Mouse (Mus musculus) yolk sac, embryonic 10.5 days (tissue): ENCODE measurements at regions not wholly inside any gene's neighbourhood (a gene's known extent, or its start where the extent isn't known, plus 50 kb on each side); places are given as distances from the start of the nearest gene placed in this dataset.
A peak's percentile ranks its signal among the peaks of the same experiment; 100 is the strongest.

ENCODE experiments used
- DNase-seq: peaks from one replicate; pipeline ENCODE4 v3.0.0-alpha.2; 2017; ENCODE audit warnings: low spot score

DNA sequence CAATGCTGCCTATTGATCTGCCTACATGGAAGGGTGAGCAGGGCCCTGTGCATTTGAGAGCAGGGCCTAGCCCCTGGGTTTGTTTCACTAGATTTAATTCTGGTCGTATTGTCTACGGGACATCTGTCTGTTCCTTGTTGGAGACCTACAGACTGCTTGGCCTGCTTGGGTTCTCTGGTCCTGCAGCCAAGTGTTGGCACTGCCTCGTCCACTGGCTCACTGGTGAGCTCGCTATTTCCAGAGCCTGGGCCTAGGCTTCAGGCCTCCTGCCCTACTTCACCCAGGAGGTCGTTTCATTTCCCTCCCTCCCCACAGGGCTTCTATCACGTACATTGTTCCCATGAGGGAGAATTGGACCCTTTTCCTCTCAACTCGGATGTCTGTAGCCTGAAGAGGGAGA is 62.2 kb upstream of the Blcap start:
- no peak for DNase-seq

DNA sequence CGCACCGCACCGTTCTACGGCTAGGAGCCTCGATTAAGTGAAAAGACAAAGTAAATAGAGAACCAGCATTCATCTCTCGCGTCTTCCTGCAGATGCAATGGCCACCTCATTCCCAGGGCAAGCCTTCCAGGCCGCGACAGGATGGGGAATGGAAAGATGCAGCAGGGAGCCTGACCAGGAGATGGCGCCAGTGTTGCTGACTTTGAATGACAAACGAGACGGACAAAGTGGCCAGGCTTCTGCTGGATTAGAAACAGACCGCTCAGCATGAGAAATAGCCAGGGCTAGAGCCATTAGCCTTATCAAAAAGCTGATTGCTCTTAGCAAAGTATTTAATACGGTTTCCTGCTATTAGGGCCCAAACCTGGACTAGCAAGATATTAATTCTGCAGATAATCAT is 64.6 kb upstream of the Blcap start:
- peak; percentile 57 for DNase-seq

DNA sequence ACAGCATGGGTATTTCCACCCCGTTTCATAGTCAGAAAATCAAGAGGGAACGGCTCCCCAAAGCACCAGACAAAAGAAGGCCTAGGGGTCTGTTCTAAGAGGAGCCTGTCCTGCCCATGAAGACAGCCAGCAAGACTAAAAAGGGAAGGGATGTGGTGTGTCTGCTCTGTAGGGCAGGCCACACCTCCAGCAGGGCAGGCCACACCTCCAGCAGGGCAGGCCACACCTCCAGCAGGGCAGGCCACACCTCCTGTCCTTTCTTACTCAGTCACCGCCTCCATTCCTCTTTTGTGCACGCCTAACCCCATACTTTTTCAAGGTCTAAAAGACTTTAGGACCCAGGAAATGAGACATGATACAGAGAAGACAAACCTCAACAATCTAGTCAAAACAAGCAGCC is 69.8 kb upstream of the Blcap start:
- DNase-seq: no peak

DNA sequence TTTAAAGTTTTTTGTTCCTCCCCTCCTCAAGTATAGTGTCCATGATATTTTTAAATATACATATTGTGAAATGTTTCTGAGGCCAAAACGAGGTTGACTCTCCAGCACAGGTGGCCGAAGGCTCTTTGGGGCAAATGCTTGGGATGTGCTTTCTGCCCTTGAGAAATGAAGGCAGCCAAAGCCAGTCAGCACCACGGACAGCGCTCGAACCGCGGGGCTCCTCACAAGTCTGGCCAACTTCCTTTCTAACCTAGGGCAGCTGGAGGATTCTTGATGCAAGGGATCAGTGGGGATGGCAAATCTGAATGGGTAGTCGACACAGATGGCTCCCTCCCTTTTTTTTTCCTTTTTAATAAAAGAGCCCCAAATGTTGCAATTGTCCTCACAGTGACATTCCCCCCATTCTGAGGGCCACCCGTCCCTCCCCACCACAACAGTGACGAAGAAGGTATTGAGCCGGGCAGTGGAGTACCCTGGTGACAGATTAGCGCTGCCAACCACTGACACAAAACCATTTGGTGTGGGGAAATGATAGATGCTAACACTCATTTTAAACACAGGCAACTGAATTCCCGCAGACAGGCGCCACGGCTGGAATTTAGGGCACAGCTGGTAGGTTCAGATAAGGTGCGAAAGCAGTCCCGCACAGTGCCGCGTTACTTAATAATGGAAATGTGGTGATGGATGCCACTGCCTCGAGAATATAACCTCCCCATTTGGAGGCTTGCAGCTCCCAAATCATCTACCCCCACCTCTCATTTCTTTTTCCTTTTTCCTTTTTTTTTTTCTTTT is 73.4 kb upstream of the Ctnnbl1 start:
- peak; percentile 52 for DNase-seq

DNA sequence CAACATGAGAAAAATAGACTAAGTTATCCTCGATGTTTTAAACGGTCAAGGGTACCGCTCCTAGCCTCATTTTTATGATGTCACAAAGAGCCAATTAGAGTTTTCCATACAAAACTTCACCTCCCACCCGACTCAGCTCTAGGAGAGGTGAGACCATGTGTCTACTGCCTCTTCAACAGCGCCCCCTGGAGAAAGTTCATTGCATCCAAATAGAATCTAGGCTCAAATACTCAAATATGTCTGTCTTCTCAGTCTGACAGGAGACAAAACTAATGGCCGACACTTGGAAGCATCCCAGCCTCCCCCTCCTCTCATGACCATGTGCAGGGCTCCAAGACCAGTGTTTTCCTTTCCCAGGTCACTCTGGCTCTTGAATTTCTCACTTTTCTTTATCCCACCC is 72.7 kb upstream of the Ctnnbl1 start:
- no peak for DNase-seq

DNA sequence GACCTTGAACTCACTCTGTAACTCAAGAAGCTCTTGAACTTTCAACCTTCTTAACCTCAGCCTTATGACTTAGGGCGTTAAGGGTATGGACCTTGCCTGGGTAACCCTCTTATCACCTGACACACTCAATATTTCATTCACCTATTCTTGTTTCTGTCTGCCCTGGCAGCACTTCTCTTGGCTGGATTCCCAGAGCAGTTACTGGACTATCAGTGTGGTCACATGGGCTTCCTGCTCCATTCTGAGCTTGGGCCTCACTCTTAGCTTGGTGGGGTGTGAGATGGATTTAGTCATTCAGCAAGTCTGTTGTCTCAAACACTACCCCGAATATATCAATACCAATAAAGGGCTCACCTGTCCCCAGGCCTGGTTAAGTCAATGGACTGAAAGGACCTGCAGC is 67.0 kb upstream of the Ctnnbl1 start:
- no peak for DNase-seq

DNA sequence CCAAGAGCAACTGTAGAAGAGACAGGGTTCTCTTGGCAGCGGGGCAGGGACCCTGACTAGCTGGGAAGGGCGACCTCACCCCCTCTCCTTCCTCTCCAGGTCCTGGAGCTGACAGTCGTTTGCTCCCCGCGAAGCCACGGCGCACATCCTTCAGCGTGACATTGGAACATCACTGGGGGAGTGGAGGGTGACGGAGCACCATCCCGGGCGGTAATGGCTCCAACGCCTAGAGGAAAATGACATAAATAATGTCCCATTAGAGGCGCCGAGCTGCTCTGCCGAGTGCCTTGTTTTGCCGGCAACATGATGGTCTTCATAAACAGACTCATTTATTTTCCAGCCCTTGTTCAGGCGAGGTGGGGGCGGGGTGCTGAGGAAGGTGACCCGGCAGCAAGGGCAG is 62.3 kb upstream of the Ctnnbl1 start:
- DNase-seq: no peak

DNA sequence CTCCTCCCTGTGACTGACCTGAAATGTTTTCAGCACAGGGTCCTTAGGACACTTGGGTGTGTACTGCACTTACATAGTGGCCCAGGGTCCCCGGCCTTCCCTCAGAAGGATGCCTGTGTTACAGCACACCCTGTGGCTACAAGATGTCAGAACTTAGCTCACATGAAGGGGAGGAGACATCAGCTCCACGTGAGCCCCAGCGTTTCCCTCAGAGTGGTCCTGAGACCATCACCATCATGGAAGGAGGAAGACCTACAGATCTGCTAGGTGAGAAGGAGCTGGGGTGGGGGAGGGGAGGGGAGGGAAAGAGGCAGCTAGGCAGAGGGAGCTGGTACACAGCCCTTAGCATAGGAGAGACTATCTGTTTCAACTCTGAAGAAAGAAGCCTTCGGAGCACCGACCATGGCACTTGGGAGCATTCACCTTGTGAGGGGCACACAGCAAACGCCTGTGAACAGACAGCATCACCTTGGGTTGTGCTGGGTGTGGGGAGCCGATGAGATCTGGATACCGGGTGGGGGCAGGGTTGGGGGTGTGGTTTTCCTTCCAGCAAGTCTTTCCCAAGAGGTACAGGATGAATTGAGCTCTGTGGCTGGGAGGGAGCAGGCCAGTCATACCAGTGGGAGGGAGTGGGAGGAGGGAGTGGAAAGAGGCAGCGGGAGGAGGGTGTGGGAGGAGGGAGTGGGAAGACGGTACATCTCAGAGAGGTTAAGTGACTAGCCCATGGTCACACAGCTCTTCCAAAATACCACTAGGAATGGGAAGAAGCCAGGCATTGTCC is 60.6 kb upstream of the Ctnnbl1 start:
- no peak for DNase-seq

DNA sequence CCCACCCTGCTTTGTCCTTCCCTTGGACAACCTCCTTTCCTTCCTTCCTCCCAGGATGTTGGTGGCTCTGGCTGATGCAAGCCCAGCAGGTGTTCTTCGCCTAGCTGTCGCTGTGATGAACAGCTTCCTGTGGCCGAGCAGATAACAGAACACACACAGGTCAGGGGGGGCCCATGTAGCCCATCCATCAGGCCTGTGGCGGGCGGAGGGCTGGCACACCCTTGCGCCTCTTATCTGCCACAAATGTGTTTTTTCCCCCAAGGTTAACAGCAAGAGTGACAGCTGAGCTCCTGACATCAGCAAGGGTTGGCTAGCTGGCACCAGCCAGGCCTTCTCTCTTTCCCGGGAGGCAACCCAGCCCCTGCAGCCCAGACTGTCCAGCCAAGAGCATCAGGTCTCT is 59.9 kb upstream of the Ctnnbl1 start:
- DNase-seq: peak; percentile 8

DNA sequence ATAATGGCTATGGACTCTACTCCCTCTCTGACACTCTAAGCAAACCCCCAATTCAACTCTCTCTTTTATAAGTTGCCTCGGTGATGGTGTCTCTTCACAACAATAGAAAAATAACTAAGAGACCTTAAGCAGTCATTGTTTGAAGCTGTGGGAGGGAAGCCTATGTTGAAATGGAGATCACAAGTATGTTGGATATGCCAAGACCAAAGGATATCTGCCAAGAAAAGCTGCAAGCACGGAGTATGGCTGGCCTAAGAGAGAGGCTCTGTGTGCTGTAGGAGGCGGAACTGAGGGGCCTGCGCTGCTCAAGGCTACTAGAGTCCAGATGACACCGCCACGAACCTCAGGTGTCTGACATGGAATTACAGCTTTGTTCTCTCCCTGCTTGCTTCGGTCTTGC is 55.3 kb upstream of the Ctnnbl1 start:
- DNase-seq: no peak
